Mouse (Mus musculus) kidney, postnatal 0 days (tissue): ENCODE measurements around the gene Acsl1. TPM values are rescaled to one million over a fixed set of nuclear protein-coding genes. Genes with fewer than 3 reads are reported as not detected.

Source experiments
- ATAC-seq: fragments of 200-750 bp; cut with Nextera tagmentation; replicated peaks from 2 replicates; pipeline ENCODE4 v1.8.0; 2017; ENCODE audit warnings: low read depth, moderate number of reproducible peaks, moderate TSS enrichment, moderate library complexity; ENCODE audit not compliant: low FRiP score
- DNase-seq: peaks from one replicate; pipeline ENCODE4 v3.0.0-alpha.2; 2016; ENCODE audit warnings: low spot score
- H3K27ac ChIP-seq: fragments of 300-500 bp; sonication (generic); 2 replicates; pipeline ENCODE4 v1.5.1; 2014; ENCODE audit warnings: mild to moderate bottlenecking
- H3K27me3 ChIP-seq: fragments of 300-500 bp; sonication (generic); 2 replicates; pipeline ENCODE4 v1.6.1; 2014; ENCODE audit warnings: low read length, mixed read lengths; ENCODE audit not compliant: insufficient read depth
- H3K36me3 ChIP-seq: fragments of 300-500 bp; sonication (generic); 2 replicates; pipeline ENCODE4 v1.6.1; 2014; ENCODE audit warnings: low read length, mixed read lengths; ENCODE audit not compliant: insufficient read depth
- H3K4me1 ChIP-seq: fragments of 300-500 bp; sonication (generic); replicated peaks from 2 replicates; pipeline ENCODE4 v1.6.1; 2014; ENCODE audit warnings: antibody characterized with exemption, low read length, mixed read lengths; ENCODE audit not compliant: insufficient read depth
- H3K4me2 ChIP-seq: fragments of 300-500 bp; sonication (generic); 2 replicates; pipeline ENCODE4 v1.6.1; 2014; ENCODE audit warnings: mild to moderate bottlenecking, low read length, moderate library complexity, mixed read lengths
- H3K4me3 ChIP-seq: fragments of 300-500 bp; sonication (generic); replicated peaks from 2 replicates; pipeline ENCODE4 v1.5.1; 2014; ENCODE audit warnings: low read depth, low read length
- H3K9ac ChIP-seq: fragments of 300-500 bp; sonication (generic); 2 replicates; pipeline ENCODE4 v1.6.1; 2014; ENCODE audit warnings: low read depth, low read length
- H3K9me3 ChIP-seq: fragments of 300-500 bp; sonication (generic); replicated peaks from 2 replicates; pipeline ENCODE4 v1.6.1; 2016; ENCODE audit warnings: low read length, inconsistent platforms, mixed read lengths
- CTCF ChIP-seq: IDR thresholded peaks from 2 replicates; pipeline ENCODE4 v1.5.1; 2016; ENCODE audit warnings: antibody characterized with exemption, low read depth, mild to moderate bottlenecking, moderate library complexity
- WGBS: fragments of 180-500 bp; shearing (Covaris S2); extraction: QIAGEN DNeasy Blood & Tissue Kit; methylation state at CpG from one replicate; pipeline ENCODE4 v1.1.7; 2014; 5-methylcytosine and 5-hydroxymethylcytosine counted together
- polyA plus RNA-seq: library from polyadenylated mRNA; unstranded; fragments of >200 nt; fragmentation: Nextera tagmentation; extraction: Ambion mirVana; gene quantifications from 2 replicates; pipeline ENCODE4 v1.2.1, GENCODE M21; 2015

Gene Acsl1
- polyA plus RNA-seq, 1 experiment from 2014 or later = 47.0 TPM

DNA sequence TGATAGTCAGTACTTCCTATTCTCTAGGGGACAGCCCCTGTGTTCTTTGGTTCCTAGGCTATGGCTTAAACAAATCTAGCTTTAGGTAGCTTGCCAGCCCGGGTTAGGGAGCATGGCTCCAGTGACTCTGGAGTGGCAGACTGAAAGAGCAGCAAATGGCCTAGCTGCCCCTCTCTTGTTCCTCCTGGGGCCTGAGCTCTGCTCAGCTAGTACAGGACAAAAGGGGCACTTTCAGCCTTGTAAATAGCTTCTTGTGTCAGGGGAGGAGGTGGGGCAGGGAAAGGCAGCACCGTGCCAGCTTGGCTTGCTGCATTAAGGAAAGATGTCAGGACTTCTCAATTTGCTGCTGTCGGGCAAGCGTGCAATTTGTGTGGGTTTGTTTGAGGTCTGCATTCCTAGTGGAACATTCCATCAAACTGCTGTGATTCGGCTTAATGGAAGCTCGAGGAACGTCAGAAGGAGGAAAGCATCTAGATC lies 17.3 kb downstream of the Acsl1 start:
- peak overlapping the region; percentile 72 for H3K27ac ChIP-seq
- H3K9me3 ChIP-seq = no peaks in the 10 kb centered on the region
- no peaks in the 10 kb centered on the region for H3K27me3 ChIP-seq
- no peaks in the 10 kb centered on the region for H3K36me3 ChIP-seq
- H3K4me2 ChIP-seq = no peak overlapping the region
- no peak for ATAC-seq
- no peak for DNase-seq
- no peak overlapping the region for H3K4me3 ChIP-seq
- no peak overlapping the region for H3K9ac ChIP-seq
- peaks cover 5% of the 10 kb centered on the region; the same call in 1 of the 2 replicates for H3K4me1 ChIP-seq
- TF ChIP-seq CTCF = no peak
- WGBS = 33% methylated on average over 7 of the region's 7 CpGs

DNA sequence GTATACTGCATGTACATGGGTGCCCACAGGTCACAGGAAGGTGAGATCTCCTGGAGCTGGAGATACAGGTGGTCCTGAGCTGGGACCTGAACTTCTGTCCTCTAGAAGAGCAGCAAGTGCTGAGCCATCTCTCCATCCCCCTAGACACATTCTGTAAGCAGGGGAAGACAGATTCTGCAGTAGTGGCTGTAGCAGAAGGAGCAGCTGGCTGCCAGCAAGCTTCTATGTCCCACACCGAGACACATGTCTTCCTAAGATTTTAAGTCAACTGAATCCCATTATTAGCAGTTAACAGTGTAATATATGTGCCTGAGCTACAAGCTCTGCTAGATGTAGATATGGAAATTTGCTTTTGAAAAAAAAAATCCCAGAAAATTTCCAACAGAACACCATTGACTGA lies 18.4 kb downstream of the Acsl1 start:
- H3K9me3 ChIP-seq = no peaks in the 10 kb centered on the region
- ATAC-seq (no peak), DNase-seq (no peak)
- H3K4me2 ChIP-seq = no peak overlapping the region
- H3K36me3 ChIP-seq = no peaks in the 10 kb centered on the region
- H3K4me3 ChIP-seq = no peak overlapping the region
- no peaks in the 10 kb centered on the region for H3K27me3 ChIP-seq
- H3K9ac ChIP-seq = no peak overlapping the region
- H3K4me1 ChIP-seq = peaks cover 5% of the 10 kb centered on the region; the same call in 1 of the 2 replicates
- TF ChIP-seq CTCF = no peak
- 68% methylated on average over 1 of the region's 1 CpGs for WGBS
- no peak overlapping the region for H3K27ac ChIP-seq

DNA sequence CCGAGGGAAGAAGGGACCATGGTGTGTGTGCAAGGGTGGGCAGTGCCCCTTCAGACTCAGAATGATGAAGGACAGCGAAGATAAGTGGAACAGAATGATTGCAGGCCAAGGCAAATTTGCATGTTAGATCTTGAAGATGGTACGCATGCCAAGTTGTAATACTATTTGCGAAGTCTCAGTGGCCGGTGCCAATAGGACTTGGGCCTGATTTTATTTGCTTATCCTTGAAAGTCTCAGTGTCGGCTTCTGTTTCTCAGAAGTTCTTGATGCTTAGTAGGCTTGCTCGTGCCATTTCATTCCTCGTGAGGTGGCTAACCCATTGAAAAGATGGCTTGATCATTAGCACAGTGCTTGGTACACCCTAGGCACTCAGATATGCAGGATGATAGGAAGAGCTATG lies 19.4 kb downstream of the Acsl1 start:
- Histone ChIP-seq H3K4me3 (no peak overlapping the region), H3K9ac (no peak overlapping the region), H3K36me3 (no peaks in the 10 kb centered on the region), H3K27ac (no peak overlapping the region), H3K4me1 (peaks cover 5% of the 10 kb centered on the region; the same call in 1 of the 2 replicates), H3K27me3 (no peaks in the 10 kb centered on the region), H3K4me2 (no peak overlapping the region), H3K9me3 (no peaks in the 10 kb centered on the region)
- TF ChIP-seq CTCF = no peak
- 93% methylated on average over 8 of the region's 8 CpGs for WGBS
- ATAC-seq (no peak), DNase-seq (no peak)

DNA sequence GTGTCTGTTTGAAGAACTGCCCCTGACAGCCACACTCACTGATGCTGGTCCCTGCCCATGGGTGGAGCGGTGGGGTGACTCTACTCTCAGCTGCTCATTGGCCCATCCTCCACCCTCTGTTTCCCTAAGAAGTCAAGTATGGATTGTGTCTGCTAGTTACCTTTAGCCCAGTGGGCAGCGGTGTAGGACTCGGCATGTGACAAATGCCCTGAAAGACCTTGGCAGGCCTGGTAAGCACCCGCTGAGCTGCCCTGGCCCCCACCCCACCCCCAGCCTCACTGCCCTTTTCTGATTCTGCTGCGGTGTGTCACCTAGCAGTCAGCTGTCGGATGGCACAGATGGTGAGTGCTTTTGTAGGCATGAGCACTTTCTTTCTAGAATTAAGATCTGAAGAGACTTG lies 20.0 kb downstream of the Acsl1 start:
- H3K27me3 ChIP-seq = no peaks in the 10 kb centered on the region
- DNase-seq (no peak), ATAC-seq (peak; percentile 77)
- WGBS = 79% methylated on average over 6 of the region's 6 CpGs
- H3K4me2 ChIP-seq = no peak overlapping the region
- H3K9ac ChIP-seq = no peak overlapping the region
- peaks cover 5% of the 10 kb centered on the region; the same call in 1 of the 2 replicates for H3K4me1 ChIP-seq
- no peaks in the 10 kb centered on the region for H3K36me3 ChIP-seq
- TF ChIP-seq CTCF = no peak
- H3K4me3 ChIP-seq = no peak overlapping the region
- H3K27ac ChIP-seq = no peak overlapping the region; the same call in 1 of the 2 replicates
- H3K9me3 ChIP-seq = no peaks in the 10 kb centered on the region

DNA sequence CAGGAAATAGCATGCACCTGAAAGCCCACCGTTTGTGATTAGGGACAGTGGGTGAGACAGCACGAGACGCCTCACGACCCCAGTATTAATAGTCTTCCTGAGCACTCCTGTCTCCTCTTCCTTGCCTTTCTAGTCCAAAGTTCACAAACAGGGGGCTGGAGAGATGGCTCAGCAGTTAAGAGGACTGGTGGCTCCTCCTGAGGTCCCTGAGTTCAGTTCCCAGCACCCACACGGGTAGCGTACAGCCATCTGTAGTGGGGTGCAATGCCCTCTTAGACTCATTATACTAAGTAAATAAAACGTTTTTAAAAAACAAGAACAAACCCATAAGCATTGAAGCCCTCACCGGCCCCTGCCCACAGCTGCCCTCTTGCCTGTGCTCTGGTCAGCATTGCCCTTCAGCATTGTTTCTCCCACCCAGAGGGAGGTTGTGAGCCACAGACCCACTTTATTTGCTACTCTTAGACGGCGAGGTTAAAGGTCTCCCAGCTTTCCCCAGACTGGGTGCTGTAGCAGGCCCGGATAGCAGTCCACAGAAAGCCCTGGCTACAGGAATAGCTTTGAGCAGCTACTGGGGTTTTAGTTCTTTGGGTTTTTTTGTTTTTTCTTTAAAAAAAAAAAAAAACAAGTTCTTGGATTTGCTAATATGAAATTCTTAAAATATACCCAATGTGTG lies 22.8 kb downstream of the Acsl1 start:
- ATAC-seq (no peak), DNase-seq (no peak)
- Histone ChIP-seq H3K4me3 (no peak overlapping the region), H3K4me2 (no peak overlapping the region), H3K27ac (no peak overlapping the region), H3K9me3 (no peaks in the 10 kb centered on the region), H3K36me3 (no peaks in the 10 kb centered on the region), H3K27me3 (no peaks in the 10 kb centered on the region), H3K9ac (no peak overlapping the region), H3K4me1 (no peaks in the 10 kb centered on the region)
- no peak for TF ChIP-seq CTCF
- WGBS = 87% methylated on average over 11 of the region's 11 CpGs

DNA sequence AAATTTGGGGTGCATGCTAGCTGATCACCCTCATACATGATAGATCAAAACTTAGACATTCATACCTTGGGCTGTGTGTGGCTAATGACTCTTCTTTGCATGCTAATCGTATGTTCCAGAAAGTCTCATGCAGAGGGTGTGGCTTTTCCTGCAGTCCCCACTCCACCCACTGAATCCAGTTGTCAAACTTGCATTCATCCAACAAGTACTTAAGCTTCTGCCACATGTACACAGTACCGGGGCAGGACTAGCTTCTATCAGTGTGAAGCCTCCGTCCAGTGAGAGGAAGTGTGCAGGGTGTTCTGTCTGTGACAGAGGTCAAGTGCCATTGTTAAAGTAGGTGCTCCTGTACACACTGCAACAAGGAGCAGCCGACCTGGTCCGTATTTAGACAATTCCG lies 26.0 kb downstream of the Acsl1 start:
- Histone ChIP-seq H3K36me3 (no peaks in the 10 kb centered on the region), H3K4me3 (no peak overlapping the region), H3K9ac (no peak overlapping the region), H3K4me2 (no peak overlapping the region), H3K27ac (no peak overlapping the region), H3K27me3 (no peaks in the 10 kb centered on the region), H3K9me3 (no peaks in the 10 kb centered on the region), H3K4me1 (peaks cover 4% of the 10 kb centered on the region; the same call in 1 of the 2 replicates)
- ATAC-seq (no peak), DNase-seq (no peak)
- no peak for TF ChIP-seq CTCF
- WGBS = 75% methylated on average over 6 of the region's 6 CpGs
